Mouse (Mus musculus): ENCODE measurements around the gene Chat.

DNA sequence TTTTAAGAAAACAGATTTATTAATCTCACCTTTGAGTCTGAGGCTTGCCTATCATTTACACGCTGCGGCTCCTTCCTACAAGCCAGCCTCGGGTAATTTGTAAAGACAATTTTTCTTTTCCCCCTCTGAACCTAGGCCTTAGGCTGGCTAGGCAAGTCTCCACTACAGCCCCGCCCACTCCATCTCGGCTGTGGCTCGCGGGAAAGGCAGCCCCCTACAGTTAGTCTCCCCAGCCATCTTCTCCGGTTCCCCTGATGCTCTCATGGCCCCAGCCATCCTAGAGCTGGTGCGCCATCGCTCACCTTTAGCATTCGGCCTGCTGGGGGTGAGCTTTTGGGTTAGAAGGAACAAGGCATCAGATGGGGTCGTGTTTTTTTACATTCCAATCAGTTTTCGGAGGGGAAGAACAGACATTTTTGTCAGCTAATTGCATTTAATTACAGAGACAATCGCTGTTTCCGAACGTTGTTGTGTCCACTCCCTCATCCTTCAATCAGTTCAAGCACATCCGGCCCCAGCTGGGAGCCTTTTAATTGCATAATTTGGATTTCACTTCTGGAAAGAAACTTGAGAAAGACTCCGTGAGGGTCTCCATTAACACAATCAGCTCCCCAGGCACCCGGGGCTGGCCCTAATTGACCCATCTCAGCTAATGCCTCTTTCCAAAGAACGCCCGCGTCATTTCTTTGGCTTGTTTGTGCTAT lies 86.2 kb downstream of the Chat start:
- no peak for TF ChIP-seq CTCF (conservative IDR thresholded peaks at IDR 0.05; ENCODE audit: low read length)
- peak; percentile 96 for TF ChIP-seq NANOG (IDR thresholded peaks at IDR 0.05; ENCODE audit: borderline replicate concordance, low read length)

Data from E14TG2a.4 (cell line).